Mouse (Mus musculus) cerebellum, postnatal 36 days (tissue): Measurements from ENCODE around the gene Trappc12.

Experiments
- DNase-seq, 2 experiments: peaks; one replicate each; pipeline ENCODE4 v3.0.0; 2021 to 2022; ENCODE audit warnings: mixed read lengths in 2 of 2

Trappc12 gene

GRCm38 (mm10) chr12:28732631-28733030 lies 17.6 kb downstream of the Trappc12 start:
- no peak for DNase-seq

GRCm38 (mm10) chr12:28727061-28727460 lies 23.2 kb downstream of the Trappc12 start:
- DNase-seq, result no peak

GRCm38 (mm10) chr12:28726204-28726603 lies 24.1 kb downstream of the Trappc12 start:
- no peak for DNase-seq

- DNase-seq, result no peak
Measured at GRCm38 (mm10) chr12:28724366-28724765, 25.9 kb downstream of the Trappc12 start.

- no peak for DNase-seq
Measured at GRCm38 (mm10) chr12:28718106-28718505, 32.2 kb downstream of the Trappc12 start.

- DNase-seq, result no peak
Measured at GRCm38 (mm10) chr12:28717066-28717465, 33.2 kb downstream of the Trappc12 start.

- no peak for DNase-seq
Measured at GRCm38 (mm10) chr12:28714822-28715632, 35.2 kb downstream of the Trappc12 start.

GRCm38 (mm10) chr12:28710566-28711185 lies 39.6 kb downstream of the Trappc12 start:
- no peak for DNase-seq

- DNase-seq, result no peak
Measured at GRCm38 (mm10) chr12:28708154-28708553, 42.1 kb downstream of the Trappc12 start.

- DNase-seq, result no peak
Measured at GRCm38 (mm10) chr12:28705204-28705603, 45.1 kb downstream of the Trappc12 start.

- DNase-seq, result no peak
Measured at GRCm38 (mm10) chr12:28704381-28704780, 45.9 kb downstream of the Trappc12 start.

GRCm38 (mm10) chr12:28701302-28701701 lies 49.0 kb downstream of the Trappc12 start:
- no peak for DNase-seq

- DNase-seq, result peak; percentile 72 to 82
Measured at GRCm38 (mm10) chr12:28700561-28701025, 49.7 kb downstream of the Trappc12 start.

GRCm38 (mm10) chr12:28700101-28700511 lies 50.2 kb downstream of the Trappc12 start:
- no peak for DNase-seq

- DNase-seq, result peak; percentile 75 to 87
Measured at GRCm38 (mm10) chr12:28699656-28700055, 50.6 kb downstream of the Trappc12 start.

- no peak for DNase-seq
Measured at GRCm38 (mm10) chr12:28699086-28699485, 51.2 kb downstream of the Trappc12 start.

- DNase-seq, result no peak
Measured at GRCm38 (mm10) chr12:28697821-28698595, 52.3 kb downstream of the Trappc12 start.

- peak; percentile 36 to 45 for DNase-seq
Measured at GRCm38 (mm10) chr12:28694776-28695175, 55.5 kb downstream of the Trappc12 start.

GRCm38 (mm10) chr12:28694231-28694630 lies 56.0 kb downstream of the Trappc12 start:
- no peak for DNase-seq

- DNase-seq, result no peak
Measured at GRCm38 (mm10) chr12:28693738-28694137, 56.5 kb downstream of the Trappc12 start.

GRCm38 (mm10) chr12:28690730-28691129 lies 59.5 kb downstream of the Trappc12 start:
- DNase-seq, result no peak

- no peak for DNase-seq
Measured at GRCm38 (mm10) chr12:28688996-28689395, 61.3 kb downstream of the Trappc12 start.

GRCm38 (mm10) chr12:28686199-28686879 lies 63.9 kb downstream of the Trappc12 start:
- no peak for DNase-seq
